Mouse (Mus musculus) gastrocnemius, postnatal 25 days (tissue): Measurements from ENCODE around the gene Park7. TPM values are rescaled to one million over a fixed set of nuclear protein-coding genes. Genes with fewer than 3 reads are reported as not detected.
"Not testable (repeated sequence)": the region's sequence is repeated elsewhere in the genome, so short reads cannot be mapped to it uniquely, and the experiment has no call there.

Experiments
- DNase-seq: peaks from one replicate; pipeline ENCODE4 v3.0.0; 2022
- total RNA-seq, 2 experiments: library from RNA; stranded (reverse); gene quantifications; 1 replicate in 1 of 2; 2 replicates in 1 of 2; pipeline ENCODE4 v1.2.3; 2021

Gene Park7
- total RNA-seq, 2 experiments from 2014 or later, result 669 to 811 TPM

GRCm38 (mm10) chr4:150913743-150914142 lies 494 bp downstream of the Park7 start:
- DNase-seq, result no peak

- DNase-seq, result no peak
These were observed 3.9 kb downstream of the Park7 start for GRCm38 (mm10) chr4:150910164-150910951.

GRCm38 (mm10) chr4:150909451-150910156 lies 4.6 kb downstream of the Park7 start:
- DNase-seq, result peak; percentile 99

- DNase-seq, result not testable (repeated sequence)
These were observed 5.7 kb downstream of the Park7 start for GRCm38 (mm10) chr4:150908512-150908911.

- DNase-seq, result peak; percentile 51
These were observed 7.1 kb downstream of the Park7 start for GRCm38 (mm10) chr4:150907099-150907498.

- peak; percentile 78 for DNase-seq
These were observed 11.0 kb downstream of the Park7 start for GRCm38 (mm10) chr4:150903091-150903742.

- DNase-seq, result peak; percentile 82
These were observed 12.2 kb downstream of the Park7 start for GRCm38 (mm10) chr4:150902062-150902461.

- DNase-seq, result peak; percentile 78
These were observed 12.6 kb downstream of the Park7 start for GRCm38 (mm10) chr4:150901651-150902050.

- no peak for DNase-seq
These were observed 13.8 kb downstream of the Park7 start for GRCm38 (mm10) chr4:150900486-150900885.

GRCm38 (mm10) chr4:150898716-150899365 lies 15.4 kb downstream of the Park7 start:
- peak; percentile 64 for DNase-seq

GRCm38 (mm10) chr4:150896896-150897624 lies 17.2 kb downstream of the Park7 start:
- DNase-seq, result no peak

GRCm38 (mm10) chr4:150894718-150895501 lies 19.3 kb downstream of the Park7 start:
- no peak for DNase-seq

- no peak for DNase-seq
These were observed 22.9 kb downstream of the Park7 start for GRCm38 (mm10) chr4:150891308-150891707.

GRCm38 (mm10) chr4:150889955-150890315 lies 24.3 kb downstream of the Park7 start:
- no peak for DNase-seq

GRCm38 (mm10) chr4:150889273-150889954 lies 24.8 kb downstream of the Park7 start:
- DNase-seq, result no peak

GRCm38 (mm10) chr4:150888492-150888891 lies 25.7 kb downstream of the Park7 start:
- no peak for DNase-seq

GRCm38 (mm10) chr4:150887903-150888302 lies 26.3 kb downstream of the Park7 start:
- no peak for DNase-seq

- no peak for DNase-seq
These were observed 31.6 kb downstream of the Park7 start for GRCm38 (mm10) chr4:150882632-150883031.

GRCm38 (mm10) chr4:150880364-150880763 lies 33.9 kb downstream of the Park7 start:
- no peak for DNase-seq

GRCm38 (mm10) chr4:150879631-150880030 lies 34.6 kb downstream of the Park7 start:
- no peak for DNase-seq
